Mouse (Mus musculus) limb, embryonic 10.5 days (tissue): Measurements from ENCODE around the gene Rnf130. TPM values are rescaled to one million over a fixed set of nuclear protein-coding genes. Genes with fewer than 3 reads are reported as not detected.

Source experiments
- microRNA counts: library from miRNA; unstranded; fragments of <30 nt; microRNA quantifications from one replicate; lab custom pipeline; 2017
- microRNA-seq: library from miRNA; unstranded; fragments of <30 nt; microRNA quantifications from one replicate; pipeline ENCODE4, GENCODE M21; 2017
- polyA plus RNA-seq: library from polyadenylated mRNA; unstranded; fragments of >200 nt; fragmentation: Nextera tagmentation; extraction: Ambion mirVana; gene quantifications from 2 replicates; pipeline ENCODE4 v1.2.1, GENCODE M21; 2016

Rnf130 gene
- polyA plus RNA-seq, 1 experiment from 2014 or later = 62.5 TPM

MicroRNAs encoded within 50 kb of the gene (microRNA counts, 519-probe panel; counts per million panel counts)
- microRNA mmu-miR-340-3p (lab: Ali Mortazavi, UCI) = 684 counts per million, percentile 72 among the panel's probes with 10 or more counts
- 5,607 counts per million, percentile 91 among the panel's probes with 10 or more counts for microRNA mmu-miR-340-5p (lab: Ali Mortazavi, UCI)

Small RNAs within 50 kb of the gene (microRNA-seq; reads per million reads assigned to microRNA genes)
- 457 reads per million, percentile 66 among the genes with 10 or more reads in this experiment for gene Mir340

Other genes with a start within 250 kb of the Rnf130 start
- gene Gfpt2, start 231.2 kb upstream of the Rnf130 start, polyA plus RNA-seq = 39.2 and 43.3 TPM in 2 replicates
- gene Mapk9, start 178.6 kb upstream of the Rnf130 start, polyA plus RNA-seq = 22.4 and 31.1 TPM in 2 replicates
- gene Rasgef1c, start 123.5 kb upstream of the Rnf130 start, polyA plus RNA-seq = 0.15 TPM in 1 of 2 replicates, not detected in the other
- gene Tbc1d9b, start 106.0 kb downstream of the Rnf130 start, polyA plus RNA-seq = 31.6 and 42.2 TPM in 2 replicates
- gene Mrnip, start 149.1 kb downstream of the Rnf130 start, polyA plus RNA-seq = 30.2 and 34.1 TPM in 2 replicates
- gene Sqstm1, start 185.5 kb downstream of the Rnf130 start, polyA plus RNA-seq = 111 and 137 TPM in 2 replicates
- 27.7 and 28.6 TPM in 2 replicates for gene Mgat4b, start 185.5 kb downstream of the Rnf130 start, polyA plus RNA-seq
- gene Ltc4s, start 213.3 kb downstream of the Rnf130 start, polyA plus RNA-seq = 0.55 and 0.90 TPM in 2 replicates